Mouse (Mus musculus): ENCODE measurements at regions not wholly inside any gene's neighbourhood (a gene's known extent, or its start where the extent isn't known, plus 50 kb on each side); places are given as distances from the start of the nearest gene placed in this dataset.

DNA sequence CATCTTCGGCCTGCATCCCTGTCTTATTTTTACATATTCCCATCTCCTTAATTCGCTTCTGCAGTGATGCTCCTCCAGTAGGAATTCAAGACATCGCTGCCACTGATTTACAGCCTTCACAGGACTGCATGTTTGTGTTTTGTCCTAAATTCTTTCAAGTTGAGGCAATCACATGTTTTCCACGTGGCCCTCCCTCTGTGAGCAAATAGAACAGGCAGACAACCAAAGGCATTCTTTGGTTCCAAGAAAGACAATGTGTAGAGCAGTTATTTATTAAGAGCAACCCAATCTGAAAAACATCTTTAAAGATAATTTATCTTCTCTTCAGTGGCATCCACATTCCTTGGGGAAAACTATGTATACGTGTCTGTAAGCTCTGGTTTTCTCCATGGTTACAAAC lies 472.8 kb upstream of the Intu start:
- in situ Hi-C loops (cut with MboI; ENCODE audit: low pct_ligation_motif_present, low pct_unique_long_range_greater_than_20kb, low sequenced_read_pairs) = no loop called here
- no peak for DNase-seq (ENCODE audit: extremely low read depth)
- no peak for TF ChIP-seq SIN3A (IDR thresholded peaks at IDR 0.05; ENCODE audit: low read length)
- no peak for TF ChIP-seq KAT2A (IDR thresholded peaks at IDR 0.05; ENCODE audit: insufficient replicate concordance, low read length)
- TF ChIP-seq MAX (IDR thresholded peaks at IDR 0.05; ENCODE audit: low read length) = 0 out of 2 replicates have a peak, but pooled peaks have one; percentile 19
- peak; percentile 78; the same call in 1 of the 2 replicates for TF ChIP-seq ZMIZ1 (IDR thresholded peaks at IDR 0.05; ENCODE audit: low read depth, low read length)
- no peak overlapping the region for H3K9ac ChIP-seq (ENCODE audit: insufficient read depth, low read depth)
- H3K79me2 ChIP-seq (replicated peaks; ENCODE audit: control insufficient read depth, extremely low read depth, insufficient read depth, poor library complexity, severe bottlenecking) = no peaks in the 10 kb centered on the region
- H3K27ac ChIP-seq (ENCODE audit: insufficient read depth, low read depth) = no peak overlapping the region
- H3K36me3 ChIP-seq (replicated peaks in 1 of 2; ENCODE audit: control insufficient read depth in 1 of 2, insufficient read depth in 1 of 2, low read length in 1 of 2) = no peaks in the 10 kb centered on the region
- H3K27me3 ChIP-seq (replicated peaks) = no peaks in the 10 kb centered on the region
- H3K4me3 ChIP-seq (replicated peaks in 1 of 3; ENCODE audit: low read depth in 2 of 3, low read length in 2 of 3, poor library complexity in 1 of 3) = no peak overlapping the region
- peaks cover 0 to 11% of the 10 kb centered on the region in 2 experiments; a peak in 2 of 4 replicates for H3K4me1 ChIP-seq (ENCODE audit: control insufficient read depth in 1 of 2, insufficient read depth in 2 of 2)
- no peaks in the 10 kb centered on the region for H3K9me3 ChIP-seq (replicated peaks; ENCODE audit: low read length)
- H3K4me2 ChIP-seq (ENCODE audit: insufficient read depth, low read depth, poor library complexity, severe bottlenecking) = no peak overlapping the region
- dilution Hi-C loops (cut with MboI; ENCODE audit: extremely low pct_ligation_motif_present, extremely low pct_unique_long_range_greater_than_20kb, low sequenced_read_pairs) = no loop called here

DNA sequence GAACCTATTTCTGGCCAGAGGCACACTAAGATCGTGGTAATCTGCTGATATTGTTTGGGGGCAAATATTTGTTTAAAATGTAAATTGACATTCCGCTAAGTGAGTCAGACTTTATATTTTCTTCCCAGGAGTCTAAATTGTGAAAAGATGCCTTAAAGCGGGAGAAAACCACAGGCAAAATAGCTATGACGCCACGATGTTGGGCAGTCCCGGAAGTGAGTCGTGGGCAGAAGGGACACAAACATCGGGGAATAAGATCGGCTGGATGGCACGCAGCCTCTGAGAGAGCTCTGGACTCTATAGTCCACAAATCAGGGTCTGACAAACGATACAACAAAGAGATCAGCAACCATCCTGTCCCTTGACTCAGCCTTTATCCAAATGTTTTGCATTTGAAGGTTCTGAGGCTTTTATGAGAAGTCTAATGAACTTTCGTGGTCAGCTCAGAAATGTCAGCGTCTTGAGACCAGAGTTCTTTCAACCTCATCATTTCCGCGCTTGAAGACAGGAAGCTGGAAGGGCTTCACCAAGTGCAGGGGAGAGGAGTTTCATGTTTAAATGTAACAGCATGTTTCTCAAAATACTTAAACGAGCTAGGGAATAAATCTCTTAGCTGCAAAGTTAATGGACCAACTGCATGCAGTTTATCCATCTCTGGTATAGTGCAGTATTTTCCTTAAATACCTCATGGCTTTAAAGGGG lies 472.2 kb upstream of the Intu start:
- in situ Hi-C loops (cut with MboI; ENCODE audit: low pct_ligation_motif_present, low pct_unique_long_range_greater_than_20kb, low sequenced_read_pairs) (no loop called here), dilution Hi-C loops (cut with MboI; ENCODE audit: extremely low pct_ligation_motif_present, extremely low pct_unique_long_range_greater_than_20kb, low sequenced_read_pairs) (no loop called here)
- H3K4me2 ChIP-seq (ENCODE audit: insufficient read depth, low read depth, poor library complexity, severe bottlenecking) = peak overlapping the region; percentile 50; the same call in 1 of the 2 replicates

DNA sequence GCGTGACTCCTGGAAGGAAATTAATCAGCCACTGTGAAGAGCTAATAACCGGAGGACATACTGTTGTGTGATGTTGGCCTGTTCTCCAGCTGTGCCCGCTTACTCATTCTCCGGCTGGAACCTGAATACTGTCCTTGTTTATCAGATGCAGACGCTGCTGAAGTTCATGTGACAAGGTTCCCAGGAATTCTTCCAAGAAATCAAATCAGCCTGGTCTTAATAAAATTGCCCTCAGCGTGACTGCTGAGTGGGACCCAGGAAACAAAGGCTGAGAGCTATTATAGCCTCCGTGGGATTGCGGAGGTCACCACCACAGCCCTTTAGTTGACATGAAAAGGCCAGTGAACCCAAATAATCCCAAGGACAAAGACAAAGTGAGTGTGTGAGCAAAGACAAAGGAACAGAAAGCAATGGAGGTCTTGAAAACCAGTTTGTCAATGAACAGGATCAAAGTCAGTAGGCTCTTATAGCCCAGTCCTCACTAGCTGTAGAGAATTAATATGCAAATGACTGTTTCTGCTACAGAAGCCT lies 460.9 kb upstream of the Intu start:
- H3K27me3 ChIP-seq (replicated peaks) = no peaks in the 10 kb centered on the region
- H3K4me1 ChIP-seq (ENCODE audit: control insufficient read depth in 1 of 2, insufficient read depth in 2 of 2) = no peaks in the 10 kb centered on the region
- no peak overlapping the region for H3K27ac ChIP-seq (ENCODE audit: insufficient read depth, low read depth)
- DNase-seq (ENCODE audit: extremely low read depth) = no peak
- H3K36me3 ChIP-seq (replicated peaks in 1 of 2; ENCODE audit: control insufficient read depth in 1 of 2, insufficient read depth in 1 of 2, low read length in 1 of 2) = no peaks in the 10 kb centered on the region
- H3K4me3 ChIP-seq (replicated peaks in 1 of 3; ENCODE audit: low read depth in 2 of 3, low read length in 2 of 3, poor library complexity in 1 of 3) = no peak overlapping the region
- H3K9me3 ChIP-seq (replicated peaks; ENCODE audit: low read length) = no peaks in the 10 kb centered on the region
- H3K79me2 ChIP-seq (replicated peaks; ENCODE audit: control insufficient read depth, extremely low read depth, insufficient read depth, poor library complexity, severe bottlenecking) = no peaks in the 10 kb centered on the region
- no peak for TF ChIP-seq TBP (conservative IDR thresholded peaks at IDR 0.05; ENCODE audit: low read depth, low read length)
- no peak for TF ChIP-seq CHD2 (IDR thresholded peaks at IDR 0.05; ENCODE audit: low read length)
- no peak for TF ChIP-seq EP300 (IDR thresholded peaks at IDR 0.05; ENCODE audit: low read length)
- dilution Hi-C loops (cut with MboI; ENCODE audit: extremely low pct_ligation_motif_present, extremely low pct_unique_long_range_greater_than_20kb, low sequenced_read_pairs) (no loop called here), in situ Hi-C loops (cut with MboI; ENCODE audit: low pct_ligation_motif_present, low pct_unique_long_range_greater_than_20kb, low sequenced_read_pairs) (no loop called here)
- H3K9ac ChIP-seq (ENCODE audit: insufficient read depth, low read depth) = no peak overlapping the region
- no peak overlapping the region for H3K4me2 ChIP-seq (ENCODE audit: insufficient read depth, low read depth, poor library complexity, severe bottlenecking)

More for the DNA sequence above, 472.2 kb upstream of the Intu start:
- TF ChIP-seq SMC3 (IDR thresholded peaks at IDR 0.05; ENCODE audit: low read depth, low read length) (no peak), ZKSCAN1 (IDR thresholded peaks at IDR 0.05; ENCODE audit: borderline replicate concordance, low read depth, low read length) (no peak), KAT2A (IDR thresholded peaks at IDR 0.05; ENCODE audit: insufficient replicate concordance, low read length) (0 out of 2 replicates have a peak, but pooled peaks have one; percentile 38), BHLHE40 (IDR thresholded peaks at IDR 0.05; ENCODE audit: low read depth, low read length) (no peak), HCFC1 (IDR thresholded peaks at IDR 0.05; ENCODE audit: low read depth, low read length) (no peak; the same call in 1 of the 2 replicates), EP300 (IDR thresholded peaks at IDR 0.05; ENCODE audit: low read length) (no peak), MAFK (IDR thresholded peaks at IDR 0.05; ENCODE audit: insufficient replicate concordance, low read length) (no peak), IRF4 (IDR thresholded peaks at IDR 0.05; ENCODE audit: low read depth, low read length) (no peak), NELFE (IDR thresholded peaks at IDR 0.05; ENCODE audit: low read depth, low read length) (no peak), MAX (IDR thresholded peaks at IDR 0.05; ENCODE audit: low read length) (peak; percentile 38; the same call in 1 of the 2 replicates), CHD1 (IDR thresholded peaks at IDR 0.05; ENCODE audit: low read depth, low read length) (no peak), ELF1 (IDR thresholded peaks at IDR 0.05; ENCODE audit: low read depth, low read length) (peak; percentile 68), TBP (conservative IDR thresholded peaks at IDR 0.05; ENCODE audit: low read depth, low read length) (peak; percentile 85), USF2 (conservative IDR thresholded peaks at IDR 0.05; ENCODE audit: low read depth, low read length) (no peak), ZC3H11A (IDR thresholded peaks at IDR 0.05; ENCODE audit: low read depth, low read length) (no peak), MEF2A (IDR thresholded peaks at IDR 0.05; ENCODE audit: borderline replicate concordance, low read depth, low read length) (no peak)
- DNase-seq (ENCODE audit: extremely low read depth) = peak; percentile 41
- no peaks in the 10 kb centered on the region for H3K79me2 ChIP-seq (replicated peaks; ENCODE audit: control insufficient read depth, extremely low read depth, insufficient read depth, poor library complexity, severe bottlenecking)
- H3K4me3 ChIP-seq (replicated peaks in 1 of 3; ENCODE audit: low read depth in 2 of 3, low read length in 2 of 3, poor library complexity in 1 of 3) = no peak overlapping the region
- H3K9ac ChIP-seq (ENCODE audit: insufficient read depth, low read depth) = peak overlapping the region; percentile 19; the same call in 1 of the 2 replicates
- no peak overlapping the region for H3K27ac ChIP-seq (ENCODE audit: insufficient read depth, low read depth)
- H3K9me3 ChIP-seq (replicated peaks; ENCODE audit: low read length) = no peaks in the 10 kb centered on the region
- peaks cover 0 to 11% of the 10 kb centered on the region in 2 experiments; a peak in 2 of 4 replicates for H3K4me1 ChIP-seq (ENCODE audit: control insufficient read depth in 1 of 2, insufficient read depth in 2 of 2)
- H3K36me3 ChIP-seq (replicated peaks in 1 of 2; ENCODE audit: control insufficient read depth in 1 of 2, insufficient read depth in 1 of 2, low read length in 1 of 2) = no peaks in the 10 kb centered on the region
- H3K27me3 ChIP-seq (replicated peaks) = no peaks in the 10 kb centered on the region
